Mouse (Mus musculus) brain, adult 2 months (tissue): ENCODE data around the gene Gm20738.
"Not testable (repeated sequence)": the region's sequence is repeated elsewhere in the genome, so short reads cannot be mapped to it uniquely, and the experiment has no call there.

Experiments
- DNase-seq: peaks from one replicate; pipeline ENCODE4 v3.0.0; 2011; ENCODE audit warnings: low read depth, low spot score

The Gm20738 gene

GRCm38 (mm10) chrY:37957511-37957910 lies at the start of gene Gm20738:
Gene Gm20738, plus strand, starts transcription at chrY:37957811.
- DNase-seq, result not testable (repeated sequence)
